Mouse (Mus musculus): Measurements from ENCODE around the gene Apex1.

- TF ChIP-seq CTCF (IDR thresholded peaks at IDR 0.05 in 2 of 3, conservative IDR thresholded peaks at IDR 0.05 in 1 of 3; ENCODE audit: control insufficient read depth in 1 of 3, insufficient read depth in 1 of 3, low read depth in 2 of 3, low read length in 3 of 3, poor library complexity in 1 of 3, severe bottlenecking in 1 of 3) = no peak
- no peak for TF ChIP-seq MAZ (IDR thresholded peaks at IDR 0.05; ENCODE audit: low read depth, low read length)
- TF ChIP-seq MEF2A (IDR thresholded peaks at IDR 0.05; ENCODE audit: extremely low read depth, insufficient replicate concordance, low read depth, low read length, poor library complexity, severe bottlenecking) = no peak
- no peak for TF ChIP-seq POLR2AphosphoS2 (IDR thresholded peaks at IDR 0.05; ENCODE audit: low read length)
- TF ChIP-seq POLR2A (IDR thresholded peaks at IDR 0.05; ENCODE audit: control insufficient read depth in 1 of 2, insufficient read depth in 1 of 2, low read depth in 1 of 2, low read length in 2 of 2, poor library complexity in 1 of 2) = no peak
- TF ChIP-seq USF1 (IDR thresholded peaks at IDR 0.05; ENCODE audit: low read depth, low read length) = no peak
- no peak for TF ChIP-seq RAD21 (IDR thresholded peaks at IDR 0.05; ENCODE audit: low read depth, low read length)
- no peak for TF ChIP-seq MXI1 (IDR thresholded peaks at IDR 0.05; ENCODE audit: low read depth, low read length)
- TF ChIP-seq POLR2AphosphoS5 (IDR thresholded peaks at IDR 0.05; ENCODE audit: borderline replicate concordance, low read depth, low read length) = no peak
- TF ChIP-seq MAX (IDR thresholded peaks at IDR 0.05; ENCODE audit: low read length) = no peak
- no peak for TF ChIP-seq SMC3 (IDR thresholded peaks at IDR 0.05; ENCODE audit: low read depth, low read length)
- no peak for TF ChIP-seq SIN3A (IDR thresholded peaks at IDR 0.05; ENCODE audit: low read length)
- TF ChIP-seq EP300 (IDR thresholded peaks at IDR 0.05; ENCODE audit: low read depth in 1 of 2, low read length in 2 of 2) = no peak
- TF ChIP-seq MAFK (IDR thresholded peaks at IDR 0.05; ENCODE audit: borderline replicate concordance, low read depth, low read length) = no peak
Measured at GRCm38 (mm10) chr14:50896747-50897373, 27.9 kb upstream of the Apex1 start.
